Mouse (Mus musculus) right cerebral cortex, adult 18-20 months (tissue): ENCODE data around the gene Cpne5.

ENCODE experiments used
- DNase-seq: peaks from one replicate; pipeline ENCODE4 v3.0.0; 2022; ENCODE audit warnings: mixed read lengths

The Cpne5 gene

GRCm38 (mm10) chr17:29167371-29167770 lies 70.6 kb downstream of the Cpne5 start:
- DNase-seq = no peak

- DNase-seq = no peak
These were observed 71.9 kb downstream of the Cpne5 start for GRCm38 (mm10) chr17:29165967-29166578.

GRCm38 (mm10) chr17:29165452-29165851 lies 72.5 kb downstream of the Cpne5 start:
- DNase-seq = no peak

- DNase-seq = no peak
These were observed 73.4 kb downstream of the Cpne5 start for GRCm38 (mm10) chr17:29164469-29165111.

- DNase-seq = no peak
These were observed 75.6 kb downstream of the Cpne5 start for GRCm38 (mm10) chr17:29162334-29162733.

GRCm38 (mm10) chr17:29159743-29160455 lies 78.1 kb downstream of the Cpne5 start:
- no peak for DNase-seq

GRCm38 (mm10) chr17:29159320-29159719 lies 78.6 kb downstream of the Cpne5 start:
- DNase-seq = no peak

GRCm38 (mm10) chr17:29158899-29159298 lies 79.1 kb downstream of the Cpne5 start:
- no peak for DNase-seq

- DNase-seq = no peak
These were observed 81.1 kb downstream of the Cpne5 start for GRCm38 (mm10) chr17:29156866-29157265.

- no peak for DNase-seq
These were observed 81.6 kb downstream of the Cpne5 start for GRCm38 (mm10) chr17:29156396-29156795.

GRCm38 (mm10) chr17:29155355-29156135 lies 82.4 kb downstream of the Cpne5 start:
- peak; percentile 83 for DNase-seq

GRCm38 (mm10) chr17:29154247-29154646 lies 83.7 kb downstream of the Cpne5 start:
- no peak for DNase-seq

GRCm38 (mm10) chr17:29152547-29152946 lies 85.4 kb downstream of the Cpne5 start:
- no peak for DNase-seq

GRCm38 (mm10) chr17:29149766-29150165 lies 88.2 kb downstream of the Cpne5 start:
- no peak for DNase-seq

GRCm38 (mm10) chr17:29147773-29148172 lies 90.2 kb downstream of the Cpne5 start:
- DNase-seq = no peak

GRCm38 (mm10) chr17:29147273-29147672 lies 90.7 kb downstream of the Cpne5 start:
- DNase-seq = no peak

GRCm38 (mm10) chr17:29145101-29145500 lies 92.9 kb downstream of the Cpne5 start:
- DNase-seq = no peak

GRCm38 (mm10) chr17:29143266-29143665 lies 94.7 kb downstream of the Cpne5 start:
- DNase-seq = no peak

- DNase-seq = no peak
These were observed 96.4 kb downstream of the Cpne5 start for GRCm38 (mm10) chr17:29141577-29141976.

- no peak for DNase-seq
These were observed 100.1 kb downstream of the Cpne5 start for GRCm38 (mm10) chr17:29137906-29138305.

GRCm38 (mm10) chr17:29136236-29136635 lies 101.7 kb downstream of the Cpne5 start:
- DNase-seq = peak; percentile 37

- DNase-seq = no peak
These were observed 102.9 kb downstream of the Cpne5 start for GRCm38 (mm10) chr17:29135066-29135465.

GRCm38 (mm10) chr17:29129341-29129740 lies 108.6 kb downstream of the Cpne5 start:
- no peak for DNase-seq
